In genomic region chr8:107435962-107436831, GRCm38 (mm10) we compare ENCODE assay signal across 8 mouse cellular contexts. TPM values are rescaled to one million over a fixed set of nuclear protein-coding genes. Genes with fewer than 3 reads are reported as not detected.
DNase-seq lines count a peak whose midpoint lies in the region; ATAC-seq lines count a peak whose summit lies in the region.

Wwp2 (plus strand) TSS chr8:107436365.

- H3K9ac ChIP-seq in hindbrain, embryonic 14.5 days: peak within 1 kb of the TSS; percentile 89

- peaks cover 16% of the 10 kb centered on the region for H3K4me1 ChIP-seq in hindbrain, embryonic 14.5 days (replicated peaks; ENCODE audit: control insufficient read depth, insufficient read depth, low read length)

- WGBS in hindbrain, embryonic 14.5 days: under 1% methylated on average over 60 of the region's 81 CpGs

- H3K4me2 ChIP-seq in hindbrain, embryonic 14.5 days (replicated peaks): peak within 1 kb of the TSS; percentile 74

- peak; percentile 80 for DNase-seq in NIH3T3 (ENCODE audit: low read depth)
- peak; percentile 85 to 90 for DNase-seq in cerebellum, postnatal 25 days
- DNase-seq in frontal cortex, postnatal 36 days (ENCODE audit: low spot score in 2 of 2): peak; percentile 72 to 75
- peak; percentile 80 for DNase-seq in hindbrain, embryonic 14.5 days (ENCODE audit: low spot score)
- peak; percentile 65 to 78 for DNase-seq in layer of hippocampus, postnatal 25 days (ENCODE audit: extremely low spot score in 1 of 2, low spot score in 1 of 2)
- DNase-seq in lung, postnatal 14 days: peak; percentile 79
- DNase-seq in ovary, postnatal 36 days (ENCODE audit: low spot score): peak; percentile 80
- peak; percentile 88 to 91 for DNase-seq in thymus, postnatal 36 days

- H3K27ac ChIP-seq in hindbrain, embryonic 14.5 days: peak within 1 kb of the TSS; percentile 91

- no peaks in the 10 kb centered on the region for H3K36me3 ChIP-seq in hindbrain, embryonic 14.5 days (replicated peaks; ENCODE audit: control insufficient read depth, insufficient read depth)

- H3K4me3 ChIP-seq in hindbrain, embryonic 14.5 days (replicated peaks; ENCODE audit: low read length): peak within 1 kb of the TSS; percentile 86

- peak; percentile 94 for ATAC-seq in hindbrain, embryonic 14.5 days (ENCODE audit: low FRiP score)

- H3K27me3 ChIP-seq in hindbrain, embryonic 14.5 days (ENCODE audit: control insufficient read depth, insufficient read depth, low read length): no peaks in the 10 kb centered on the region

- H3K9me3 ChIP-seq in hindbrain, embryonic 14.5 days (ENCODE audit: control insufficient read depth, low read length): no peaks in the 10 kb centered on the region

RNA-seq across cellular contexts. Expression of gene Wwp2, which starts in this region (rescaled TPM):
- 37.2 and 37.5 TPM in 2 replicates for polyA plus RNA-seq in hindbrain, embryonic 14.5 days (2014; fragmentation: Nextera tagmentation; extraction: Ambion mirVana)
- 10 to 100 TPM; 36.3 to 37.0 TPM for total RNA-seq in layer of hippocampus, postnatal 25 days (2021)

Comparison
In these comparisons a context has a peak if more than half of its experiments do, and no peak if none do; other contexts are left out.
1. Peak in every context shown above with its lines: DNase-seq, ATAC-seq, H3K4me3 ChIP-seq and H3K27ac ChIP-seq.